Mouse (Mus musculus): ENCODE data around the gene Bdkrb2. TPM values are rescaled to one million over a fixed set of nuclear protein-coding genes. Genes with fewer than 3 reads are reported as not detected.

Gene Bdkrb2
- total RNA-seq, 2 experiments from 2014 or later, result 0.21 to 0.41 TPM

- intact Hi-C loops (cut with DNase I), result no loop called here
Measured at GRCm38 (mm10) chr12:105545696-105546435, 17.2 kb upstream of the Bdkrb2 start.

GRCm38 (mm10) chr12:105546538-105546937, 16.5 kb upstream of the Bdkrb2 start:
- intact Hi-C loops (cut with DNase I), result no loop called here
- DNase-seq (ENCODE audit: low spot score in 2 of 2), result no peak

More at GRCm38 (mm10) chr12:105545696-105546435, 17.2 kb upstream of the Bdkrb2 start:
- no peak for DNase-seq (ENCODE audit: low spot score in 2 of 2)

- intact Hi-C loops (cut with DNase I), result no loop called here
- no peak for DNase-seq (ENCODE audit: low spot score in 2 of 2)
Measured at GRCm38 (mm10) chr12:105547151-105547550, 15.9 kb upstream of the Bdkrb2 start.

GRCm38 (mm10) chr12:105548001-105548400, 15.0 kb upstream of the Bdkrb2 start:
- no peak for DNase-seq (ENCODE audit: low spot score in 2 of 2)
- intact Hi-C loops (cut with DNase I), result no loop called here

- intact Hi-C loops (cut with DNase I), result no loop called here
- no peak for DNase-seq (ENCODE audit: low spot score in 2 of 2)
Measured at GRCm38 (mm10) chr12:105548881-105549280, 14.1 kb upstream of the Bdkrb2 start.

- intact Hi-C loops (cut with DNase I), result no loop called here
- DNase-seq (ENCODE audit: low spot score in 2 of 2), result no peak
Measured at GRCm38 (mm10) chr12:105549835-105550802, 12.9 kb upstream of the Bdkrb2 start.

- intact Hi-C loops (cut with DNase I), result no loop called here
- no peak for DNase-seq (ENCODE audit: low spot score in 2 of 2)
Measured at GRCm38 (mm10) chr12:105551551-105551989, 11.5 kb upstream of the Bdkrb2 start.

GRCm38 (mm10) chr12:105554151-105554772, 8.8 kb upstream of the Bdkrb2 start:
- DNase-seq (ENCODE audit: low spot score in 2 of 2), result no peak
- intact Hi-C loops (cut with DNase I), result no loop called here

GRCm38 (mm10) chr12:105555172-105555571, 7.9 kb upstream of the Bdkrb2 start:
- DNase-seq (ENCODE audit: low spot score in 2 of 2), result no peak
- intact Hi-C loops (cut with DNase I), result no loop called here

GRCm38 (mm10) chr12:105557250-105557925, 5.6 kb upstream of the Bdkrb2 start:
- intact Hi-C loops (cut with DNase I), result no loop called here

GRCm38 (mm10) chr12:105561007-105561534, 2.0 kb upstream of the Bdkrb2 start:
- DNase-seq (ENCODE audit: low spot score in 2 of 2), result peak in 1 of 2 experiments; percentile 82
- intact Hi-C loops (cut with DNase I), result no loop called here

More at GRCm38 (mm10) chr12:105557250-105557925, 5.6 kb upstream of the Bdkrb2 start:
- no peak for DNase-seq (ENCODE audit: low spot score in 2 of 2)

GRCm38 (mm10) chr12:105562056-105562820, 788 bp upstream of the Bdkrb2 start:
- DNase-seq (ENCODE audit: low spot score in 2 of 2), result no peak
- intact Hi-C loops (cut with DNase I), result no loop called here

GRCm38 (mm10) chr12:105563726-105564275, 775 bp downstream of the Bdkrb2 start:
- intact Hi-C loops (cut with DNase I), result no loop called here

GRCm38 (mm10) chr12:105565221-105565620, 2.2 kb downstream of the Bdkrb2 start:
- DNase-seq (ENCODE audit: low spot score in 2 of 2), result no peak
- intact Hi-C loops (cut with DNase I), result no loop called here

More at GRCm38 (mm10) chr12:105563726-105564275, 775 bp downstream of the Bdkrb2 start:
- no peak for DNase-seq (ENCODE audit: low spot score in 2 of 2)

- intact Hi-C loops (cut with DNase I), result no loop called here
Measured at GRCm38 (mm10) chr12:105571867-105572266, 8.8 kb downstream of the Bdkrb2 start.

GRCm38 (mm10) chr12:105572622-105573021, 9.6 kb downstream of the Bdkrb2 start:
- intact Hi-C loops (cut with DNase I), result no loop called here
- no peak for DNase-seq (ENCODE audit: low spot score in 2 of 2)

More at GRCm38 (mm10) chr12:105571867-105572266, 8.8 kb downstream of the Bdkrb2 start:
- no peak for DNase-seq (ENCODE audit: low spot score in 2 of 2)

- intact Hi-C loops (cut with DNase I), result no loop called here
- DNase-seq (ENCODE audit: low spot score in 2 of 2), result no peak
Measured at GRCm38 (mm10) chr12:105574356-105574755, 11.3 kb downstream of the Bdkrb2 start.

GRCm38 (mm10) chr12:105580490-105580889, 17.5 kb downstream of the Bdkrb2 start:
- DNase-seq (ENCODE audit: low spot score in 2 of 2), result no peak
- intact Hi-C loops (cut with DNase I), result no loop called here

Data from left cerebral cortex, postnatal 25 days (tissue).